Mouse (Mus musculus): Measurements from ENCODE around the gene Pcgf1.

Pcgf1 gene

GRCm38 (mm10) chr6:83066441-83066840 is 11.2 kb upstream of the Pcgf1 start:
- no peak for DNase-seq

DNA sequence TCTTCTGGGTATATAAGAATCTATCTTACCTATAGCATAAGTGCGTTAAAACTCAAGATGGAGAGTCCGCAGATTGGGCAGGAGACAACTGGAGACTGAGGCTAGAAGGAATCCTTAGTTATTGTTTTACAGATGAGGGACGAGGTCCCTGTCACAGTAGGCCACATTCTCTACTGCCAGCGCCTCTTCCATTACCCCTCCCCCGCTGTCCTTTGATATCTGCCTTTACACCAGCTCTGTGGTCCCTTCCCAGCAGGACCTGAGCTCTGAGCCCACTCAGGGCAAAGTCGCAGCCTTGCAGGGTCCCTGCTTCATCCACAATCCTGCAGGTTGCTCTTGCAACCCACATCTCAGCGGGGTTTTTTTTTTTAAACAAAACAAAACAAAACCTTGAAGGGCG is 9.4 kb upstream of the Pcgf1 start:
- no peak for DNase-seq

DNA sequence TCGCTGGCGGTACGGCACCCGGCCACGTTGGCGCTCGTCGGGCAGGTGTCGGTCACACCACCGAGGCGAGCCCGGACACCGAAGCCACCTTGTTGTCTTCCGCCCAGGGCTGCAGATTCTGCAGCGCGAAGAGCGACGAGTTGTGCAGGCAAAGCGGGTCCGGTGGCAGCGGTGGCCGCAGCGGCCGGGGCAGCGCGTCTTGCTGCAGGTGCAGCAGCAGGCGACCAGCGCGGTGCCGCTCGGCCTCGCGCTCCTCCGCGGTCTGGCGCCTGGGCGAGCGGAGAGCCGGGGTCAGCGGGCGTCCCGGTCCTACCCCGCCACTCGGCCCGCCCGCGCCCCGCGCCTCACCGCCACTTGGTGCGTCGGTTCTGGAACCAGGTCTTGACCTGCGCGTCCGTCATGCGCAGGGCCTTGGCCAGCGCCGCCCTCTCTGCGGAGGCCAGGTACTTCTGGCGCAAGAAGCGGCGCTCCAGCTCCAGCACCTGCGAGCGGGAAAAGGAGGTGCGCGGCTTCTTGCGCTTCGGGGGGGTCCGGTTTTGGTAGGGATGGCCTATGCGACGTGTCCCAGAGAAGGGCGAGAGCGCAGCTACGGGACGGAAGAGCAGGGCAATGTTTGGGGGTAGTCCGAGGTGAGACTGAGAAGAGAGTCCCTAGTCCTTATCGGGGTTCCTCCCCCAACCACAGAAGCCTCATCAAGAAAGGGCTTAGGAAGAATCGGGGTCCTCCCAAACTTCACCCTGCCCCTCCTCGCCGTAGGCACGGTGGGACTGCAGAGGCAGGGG is 8.8 kb upstream of the Pcgf1 start:
- no peak for DNase-seq

DNA sequence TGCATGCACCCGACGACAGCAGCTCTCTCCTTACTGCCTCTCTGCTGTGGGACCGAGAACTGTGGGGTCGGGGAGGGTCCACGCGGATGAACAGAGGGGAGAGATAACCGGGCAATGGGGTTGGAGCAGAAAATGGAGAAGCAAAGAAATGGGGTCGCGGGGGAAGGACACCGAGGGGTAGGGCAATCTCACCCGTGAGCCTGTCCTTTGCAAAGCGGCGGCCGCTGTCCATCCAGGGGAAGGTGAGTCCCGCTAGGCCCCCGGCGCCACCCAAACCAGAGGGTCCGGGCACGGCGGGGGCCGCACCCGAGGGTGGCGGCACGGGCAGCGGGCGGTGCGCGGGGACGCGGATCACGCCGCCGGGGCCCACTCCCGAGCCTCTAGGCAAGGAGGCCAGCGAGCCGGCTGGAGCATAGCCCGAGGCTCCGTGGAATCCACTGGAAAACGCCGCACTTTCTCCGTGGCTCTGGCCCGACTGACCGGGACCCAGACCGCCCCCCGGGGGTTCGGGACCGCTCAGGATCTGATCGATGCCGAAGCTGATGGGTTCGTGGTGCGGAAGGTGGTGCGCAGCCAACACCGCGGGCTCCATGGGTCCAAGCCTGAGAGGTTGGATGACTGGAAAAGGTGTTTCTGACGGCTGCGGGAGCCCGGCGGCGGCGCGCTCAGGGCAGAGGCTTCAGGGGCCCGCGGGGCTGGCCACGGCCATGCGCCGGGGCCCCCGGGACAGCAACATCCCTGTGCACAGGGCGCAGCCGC is 8.0 kb upstream of the Pcgf1 start:
- DNase-seq, result no peak

DNA sequence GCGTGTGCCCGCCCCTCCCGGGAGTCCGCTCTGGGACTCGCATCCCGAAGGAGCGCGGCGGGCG is 7.6 kb upstream of the Pcgf1 start, which contains the start of gene Tlx2:
Tlx2 (minus strand) TSS at position 47 of the 64 bp plus-strand sequence.
- DNase-seq, result no peak

- DNase-seq, result peak; percentile 40
Measured at GRCm38 (mm10) chr6:83070311-83071219, 7.1 kb upstream of the Pcgf1 start.

- no peak for DNase-seq
Measured at GRCm38 (mm10) chr6:83071220-83071619, 6.4 kb upstream of the Pcgf1 start.

DNA sequence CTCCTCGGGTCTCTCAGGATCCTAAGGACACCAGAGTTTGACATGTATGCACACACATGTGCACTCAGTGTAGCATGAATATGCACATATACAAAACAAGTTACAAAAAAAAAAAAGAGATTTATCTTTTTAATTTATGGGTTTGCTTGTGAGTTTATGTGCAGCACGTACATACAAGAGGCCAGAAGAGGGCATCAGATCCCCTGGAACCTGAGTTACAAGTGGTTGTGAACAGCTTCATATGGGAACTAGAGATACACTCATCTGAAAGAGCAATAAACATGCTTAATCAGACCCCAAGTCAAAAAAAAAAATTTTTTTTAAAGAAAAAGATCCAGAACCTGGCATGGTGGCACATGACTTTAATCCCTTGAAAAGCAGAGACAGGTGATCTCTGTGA is 2.7 kb upstream of the Pcgf1 start:
- DNase-seq, result peak; percentile 52

GRCm38 (mm10) chr6:83078324-83078858 is 722 bp downstream of the Pcgf1 start:
- peak; percentile 100 for DNase-seq

GRCm38 (mm10) chr6:83080210-83080609 is 2.5 kb downstream of the Pcgf1 start:
- DNase-seq, result no peak

GRCm38 (mm10) chr6:83083497-83083896 is 5.8 kb downstream of the Pcgf1 start:
- no peak for DNase-seq

DNA sequence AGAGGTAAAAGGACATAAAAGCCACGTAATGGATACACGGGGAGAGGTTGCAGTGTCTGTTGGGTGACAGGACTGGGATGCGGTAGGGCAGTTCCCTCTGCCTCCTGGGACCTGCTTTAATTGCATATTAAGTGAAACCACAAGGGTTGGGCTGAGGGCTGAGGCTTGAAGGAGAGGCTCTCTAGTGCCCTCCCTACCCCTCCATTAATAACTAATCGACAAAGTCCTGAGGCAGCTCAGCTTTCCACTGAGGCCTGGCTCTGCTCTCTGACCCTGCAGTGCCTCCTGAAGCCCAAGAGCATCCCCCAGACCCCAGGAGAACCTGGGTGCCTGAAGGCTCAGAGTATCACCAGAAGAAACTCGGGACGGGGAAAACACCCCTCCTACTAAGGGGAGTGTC is 6.8 kb downstream of the Pcgf1 start:
- no peak for DNase-seq

GRCm38 (mm10) chr6:83086121-83087035 is 8.7 kb downstream of the Pcgf1 start, which contains the start of gene Lbx2:
Lbx2 (plus strand) TSS chr6:83086367.
- peak; percentile 22 for DNase-seq

- DNase-seq, result no peak
Measured at GRCm38 (mm10) chr6:83087205-83087925, 9.7 kb downstream of the Pcgf1 start.

GRCm38 (mm10) chr6:83087926-83088260 is 10.2 kb downstream of the Pcgf1 start:
- DNase-seq, result no peak

- DNase-seq, result no peak
Measured at GRCm38 (mm10) chr6:83092416-83093127, 14.9 kb downstream of the Pcgf1 start.

- DNase-seq, result peak; percentile 54
Measured at GRCm38 (mm10) chr6:83095968-83096367, 18.3 kb downstream of the Pcgf1 start.

GRCm38 (mm10) chr6:83098411-83098810 is 20.7 kb downstream of the Pcgf1 start:
- no peak for DNase-seq

GRCm38 (mm10) chr6:83101316-83101687 is 23.6 kb downstream of the Pcgf1 start, which contains the start of the genes Ccdc142 and Gm42688:
Ccdc142 (plus strand) TSS chr6:83101601.
Gm42688 (plus strand) TSS chr6:83101617.
- peak; percentile 93 for DNase-seq

GRCm38 (mm10) chr6:83101688-83102556 is 24.3 kb downstream of the Pcgf1 start:
- DNase-seq, result peak; percentile 81

All from thymus, postnatal 25 days (tissue).